Mouse (Mus musculus): ENCODE data around the gene Sprr2a3. TPM values are rescaled to one million over a fixed set of nuclear protein-coding genes. Genes with fewer than 3 reads are reported as not detected.
"Not testable (repeated sequence)": the region's sequence is repeated elsewhere in the genome, so short reads cannot be mapped to it uniquely, and the experiment has no call there.

The Sprr2a3 gene
- polyA plus RNA-seq, 1 experiment from 2014 or later, result not detected

- H3K4me3 ChIP-seq, result not testable (repeated sequence)
- WGBS, result no CpG with 5 or more reads among the region's 1 CpGs
Measured at GRCm38 (mm10) chr3:92274018-92274417, 11.2 kb upstream of the Sprr2a3 start.

GRCm38 (mm10) chr3:92279663-92280062 is 5.6 kb upstream of the Sprr2a3 start:
- not testable (repeated sequence) for H3K27me3 ChIP-seq; H3K9ac ChIP-seq (replicated peaks); H3K36me3 ChIP-seq; H3K4me3 ChIP-seq; H3K4me1 ChIP-seq; H3K27ac ChIP-seq (replicated peaks); ATAC-seq (ENCODE audit: low FRiP score, low read depth); H3K4me2 ChIP-seq (replicated peaks); H3K9me3 ChIP-seq

More at GRCm38 (mm10) chr3:92274018-92274417, 11.2 kb upstream of the Sprr2a3 start:
- H3K36me3 ChIP-seq; H3K4me2 ChIP-seq (replicated peaks); H3K27ac ChIP-seq (replicated peaks); H3K9ac ChIP-seq (replicated peaks); H3K9me3 ChIP-seq; H3K4me1 ChIP-seq; H3K27me3 ChIP-seq; ATAC-seq (ENCODE audit: low FRiP score, low read depth): not testable (repeated sequence)

- not testable (repeated sequence) for H3K4me1 ChIP-seq; H3K9me3 ChIP-seq; H3K4me2 ChIP-seq (replicated peaks); ATAC-seq (ENCODE audit: low FRiP score, low read depth); H3K27me3 ChIP-seq; H3K9ac ChIP-seq (replicated peaks); H3K27ac ChIP-seq (replicated peaks); H3K4me3 ChIP-seq; H3K36me3 ChIP-seq
- 94% methylated on average over 5 of the region's 12 CpGs for WGBS
Measured at GRCm38 (mm10) chr3:92280963-92281606, 4.1 kb upstream of the Sprr2a3 start.

- not testable (repeated sequence) for H3K9ac ChIP-seq (replicated peaks); ATAC-seq (ENCODE audit: low FRiP score, low read depth); H3K27me3 ChIP-seq; H3K4me3 ChIP-seq; H3K4me2 ChIP-seq (replicated peaks); H3K36me3 ChIP-seq; H3K9me3 ChIP-seq; H3K27ac ChIP-seq (replicated peaks); H3K4me1 ChIP-seq
- 65% methylated on average over 6 of the region's 6 CpGs for WGBS
Measured at GRCm38 (mm10) chr3:92288489-92288888, 3.3 kb downstream of the Sprr2a3 start.

- no peaks in the 10 kb centered on the region for H3K27me3 ChIP-seq
- H3K4me1 ChIP-seq, result no peaks in the 10 kb centered on the region
- 94% methylated on average over 1 of the region's 1 CpGs for WGBS
Measured at GRCm38 (mm10) chr3:92307406-92307805, 22.2 kb downstream of the Sprr2a3 start.

GRCm38 (mm10) chr3:92316320-92316719 is 31.1 kb downstream of the Sprr2a3 start, which contains the start of gene Sprr2b:
Gene Sprr2b (plus strand): TSS chr3:92316620.
- H3K9ac ChIP-seq (replicated peaks), result no peak within 1 kb of the TSS
- H3K4me1 ChIP-seq, result no peaks in the 10 kb centered on the region
- ATAC-seq (ENCODE audit: low FRiP score, low read depth), result no peak
- no peak within 1 kb of the TSS for H3K4me2 ChIP-seq (replicated peaks)
- WGBS, result 79% methylated on average over 2 of the region's 2 CpGs
- no peaks in the 10 kb centered on the region for H3K27me3 ChIP-seq
- no peaks in the 10 kb centered on the region for H3K36me3 ChIP-seq
- H3K9me3 ChIP-seq, result no peaks in the 10 kb centered on the region
- no peak within 1 kb of the TSS for H3K4me3 ChIP-seq
- no peak within 1 kb of the TSS for H3K27ac ChIP-seq (replicated peaks)

More at GRCm38 (mm10) chr3:92307406-92307805, 22.2 kb downstream of the Sprr2a3 start:
- Histone ChIP-seq H3K4me2 (replicated peaks) (no peak overlapping the region), H3K27ac (replicated peaks) (no peak overlapping the region), H3K9me3 (no peaks in the 10 kb centered on the region), H3K4me3 (no peak overlapping the region), H3K36me3 (no peaks in the 10 kb centered on the region), H3K9ac (replicated peaks) (no peak overlapping the region)
- no peak for ATAC-seq (ENCODE audit: low FRiP score, low read depth)

GRCm38 (mm10) chr3:92317384-92317783 is 32.2 kb downstream of the Sprr2a3 start:
- Histone ChIP-seq H3K27ac (replicated peaks) (no peak overlapping the region), H3K9me3 (no peaks in the 10 kb centered on the region), H3K4me3 (no peak overlapping the region), H3K9ac (replicated peaks) (no peak overlapping the region), H3K27me3 (no peaks in the 10 kb centered on the region), H3K4me1 (no peaks in the 10 kb centered on the region), H3K4me2 (replicated peaks) (no peak overlapping the region), H3K36me3 (no peaks in the 10 kb centered on the region)
- no peak for ATAC-seq (ENCODE audit: low FRiP score, low read depth)
- 73% methylated on average over 2 of the region's 2 CpGs for WGBS

- H3K4me2 ChIP-seq (replicated peaks), result no peak overlapping the region
- no peak overlapping the region for H3K9ac ChIP-seq (replicated peaks)
- H3K4me1 ChIP-seq, result no peaks in the 10 kb centered on the region
- no peaks in the 10 kb centered on the region for H3K9me3 ChIP-seq
- no peak overlapping the region for H3K27ac ChIP-seq (replicated peaks)
- WGBS, result 83% methylated on average over 1 of the region's 1 CpGs
- no peaks in the 10 kb centered on the region for H3K36me3 ChIP-seq
- H3K4me3 ChIP-seq, result no peak overlapping the region
- H3K27me3 ChIP-seq, result no peaks in the 10 kb centered on the region
- ATAC-seq (ENCODE audit: low FRiP score, low read depth), result no peak
Measured at GRCm38 (mm10) chr3:92336278-92336677, 51.1 kb downstream of the Sprr2a3 start.

- no peaks in the 10 kb centered on the region for H3K27me3 ChIP-seq
- H3K9me3 ChIP-seq, result no peaks in the 10 kb centered on the region
- no peak within 1 kb of the TSS for H3K4me3 ChIP-seq
- no peak within 1 kb of the TSS for H3K9ac ChIP-seq (replicated peaks)
- no peak for ATAC-seq (ENCODE audit: low FRiP score, low read depth)
- H3K27ac ChIP-seq (replicated peaks), result no peak within 1 kb of the TSS
- H3K4me2 ChIP-seq (replicated peaks), result no peak within 1 kb of the TSS
- H3K36me3 ChIP-seq, result no peaks in the 10 kb centered on the region
- 93% methylated on average over 5 of the region's 5 CpGs for WGBS
- no peaks in the 10 kb centered on the region for H3K4me1 ChIP-seq
Measured at GRCm38 (mm10) chr3:92338840-92339239, 53.6 kb downstream of the Sprr2a3 start, which contains the start of gene Sprr2d. Gene Sprr2d (plus strand): TSS chr3:92339140.

Other genes starting within 250 kb of the Sprr2a3 start
- gene Lor, start 202.3 kb upstream of the Sprr2a3 start, polyA plus RNA-seq (2016; fragmentation: Nextera tagmentation; extraction: Ambion mirVana), result 2.7 and 3.1 TPM in 2 replicates
- not detected in 2 replicates for gene Prr9, start 161.5 kb upstream of the Sprr2a3 start, polyA plus RNA-seq (2016; fragmentation: Nextera tagmentation; extraction: Ambion mirVana)
- gene Lelp1, start 142.7 kb upstream of the Sprr2a3 start, polyA plus RNA-seq (2016; fragmentation: Nextera tagmentation; extraction: Ambion mirVana), result not detected in 2 replicates
- not detected in 2 replicates for gene Sprr2a1, start 69.6 kb upstream of the Sprr2a3 start, polyA plus RNA-seq (2016; fragmentation: Nextera tagmentation; extraction: Ambion mirVana)
- not detected in 2 replicates for gene Sprr2a2, start 69.5 kb upstream of the Sprr2a3 start, polyA plus RNA-seq (2016; fragmentation: Nextera tagmentation; extraction: Ambion mirVana)
- gene Sprr2b, start 31.2 kb downstream of the Sprr2a3 start, polyA plus RNA-seq (2016; fragmentation: Nextera tagmentation; extraction: Ambion mirVana), result not detected in 2 replicates
- gene Sprr2d, start 53.7 kb downstream of the Sprr2a3 start, polyA plus RNA-seq (2016; fragmentation: Nextera tagmentation; extraction: Ambion mirVana), result not detected in 2 replicates
- not detected in 2 replicates for gene Sprr2e, start 66.7 kb downstream of the Sprr2a3 start, polyA plus RNA-seq (2016; fragmentation: Nextera tagmentation; extraction: Ambion mirVana)
- not detected in 2 replicates for gene Sprr2f, start 79.8 kb downstream of the Sprr2a3 start, polyA plus RNA-seq (2016; fragmentation: Nextera tagmentation; extraction: Ambion mirVana)
- gene Sprr2h, start 100.3 kb downstream of the Sprr2a3 start, polyA plus RNA-seq (2016; fragmentation: Nextera tagmentation; extraction: Ambion mirVana), result not detected in 2 replicates
- not detected in 2 replicates for gene Sprr2i, start 122.6 kb downstream of the Sprr2a3 start, polyA plus RNA-seq (2016; fragmentation: Nextera tagmentation; extraction: Ambion mirVana)
- gene Sprr2j-ps, start 132.7 kb downstream of the Sprr2a3 start, polyA plus RNA-seq (2016; fragmentation: Nextera tagmentation; extraction: Ambion mirVana), result not detected in 2 replicates
- gene Gm9774, start 144.0 kb downstream of the Sprr2a3 start, polyA plus RNA-seq (2016; fragmentation: Nextera tagmentation; extraction: Ambion mirVana), result 6.6 and 9.2 TPM in 2 replicates
- gene Sprr2k, start 147.2 kb downstream of the Sprr2a3 start, polyA plus RNA-seq (2016; fragmentation: Nextera tagmentation; extraction: Ambion mirVana), result not detected in 2 replicates
- gene Sprr1b, start 153.4 kb downstream of the Sprr2a3 start, polyA plus RNA-seq (2016; fragmentation: Nextera tagmentation; extraction: Ambion mirVana), result not detected in 2 replicates
- not detected in 2 replicates for gene Sprr3, start 173.3 kb downstream of the Sprr2a3 start, polyA plus RNA-seq (2016; fragmentation: Nextera tagmentation; extraction: Ambion mirVana)
- not detected in 2 replicates for gene Sprr1a, start 200.5 kb downstream of the Sprr2a3 start, polyA plus RNA-seq (2016; fragmentation: Nextera tagmentation; extraction: Ambion mirVana)
- not detected in 2 replicates for gene Sprr4, start 215.1 kb downstream of the Sprr2a3 start, polyA plus RNA-seq (2016; fragmentation: Nextera tagmentation; extraction: Ambion mirVana)
- gene 2310046K23Rik, start 249.1 kb downstream of the Sprr2a3 start, polyA plus RNA-seq (2016; fragmentation: Nextera tagmentation; extraction: Ambion mirVana), result not detected in 2 replicates

All from midbrain, embryonic 12.5 days (tissue).